Comparison of ENCODE assay signal across 10 mouse cellular contexts in the genomic region with DNA sequence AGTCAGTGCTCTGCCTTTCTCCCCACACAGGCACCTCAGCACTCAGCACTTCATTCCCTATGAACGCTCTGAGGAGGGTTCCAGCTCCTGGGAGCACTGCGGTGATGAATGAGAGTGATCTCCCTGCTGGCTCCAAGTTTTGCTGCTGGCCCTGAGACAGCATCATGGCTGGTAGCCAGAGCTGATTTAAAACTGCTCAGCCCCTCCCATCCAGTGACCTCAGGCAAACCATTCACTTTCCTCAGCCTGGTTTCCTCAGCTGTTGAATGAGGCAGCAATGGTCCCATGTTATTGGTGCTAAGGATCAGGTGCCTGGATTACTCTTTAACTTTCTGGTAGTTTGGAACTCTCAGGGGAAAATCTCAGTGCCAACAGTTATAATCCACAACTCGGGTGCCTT. TPM values are rescaled to one million over a fixed set of nuclear protein-coding genes. Genes with fewer than 3 reads are reported as not detected.
DNase-seq lines count a peak whose midpoint lies in the region; ATAC-seq lines count a peak whose summit lies in the region.
"Had no signal": no experiment of that assay in that cellular context is flagged by ENCODE, and none has a peak within 500 bp of the region (broad histone marks: within the 10 kb centered on the region; RNA-seq: fewer than 3 reads in every experiment).

A gene (minus strand): TSS at position 110 of the 400 bp plus-strand sequence.

- intact Hi-C loops in left cerebral cortex, postnatal 25 days (cut with DNase I) = no loop called here

- no peaks in the 10 kb centered on the region for H3K36me3 ChIP-seq in kidney, embryonic 16.5 days (ENCODE audit: insufficient read depth, low read length)
- no peaks in the 10 kb centered on the region for H3K36me3 ChIP-seq in hindbrain, embryonic 11.5 days (ENCODE audit: control insufficient read depth, insufficient read depth, low read length)

- no peak within 1 kb of the TSS for H3K4me3 ChIP-seq in kidney, embryonic 16.5 days (ENCODE audit: low read length)
- no peak within 1 kb of the TSS for H3K4me3 ChIP-seq in hindbrain, embryonic 11.5 days (ENCODE audit: low read depth, low read length)
- H3K4me3 ChIP-seq: erythroblast, embryonic 14.5 days had no signal

- H3K9me3 ChIP-seq in kidney, embryonic 16.5 days (ENCODE audit: low read length) = no peaks in the 10 kb centered on the region
- no peaks in the 10 kb centered on the region for H3K9me3 ChIP-seq in hindbrain, embryonic 11.5 days (ENCODE audit: control insufficient read depth, low read length)

- peaks cover 24% of the 10 kb centered on the region for H3K27me3 ChIP-seq in kidney, embryonic 16.5 days (ENCODE audit: insufficient read depth, low read length)
- peaks cover 4% of the 10 kb centered on the region; the same call in 1 of the 2 replicates for H3K27me3 ChIP-seq in hindbrain, embryonic 11.5 days (ENCODE audit: control insufficient read depth, insufficient read depth, low read length)

- WGBS in kidney, embryonic 16.5 days = 51% methylated on average over 3 of the region's 3 CpGs
- 53% methylated on average over 3 of the region's 3 CpGs for WGBS in hindbrain, embryonic 11.5 days

- H3K9ac ChIP-seq in kidney, embryonic 16.5 days (replicated peaks; ENCODE audit: low read length) = no peak within 1 kb of the TSS
- peak within 1 kb of the TSS; percentile 15; the same call in 1 of the 2 replicates for H3K9ac ChIP-seq in hindbrain, embryonic 11.5 days (ENCODE audit: low read depth, low read length)

- no peak for ATAC-seq in kidney, embryonic 16.5 days (ENCODE audit: low FRiP score, low TSS enrichment)
- ATAC-seq in hindbrain, embryonic 11.5 days (ENCODE audit: low FRiP score) = no peak
- ATAC-seq: Patski had no signal

- no peak within 1 kb of the TSS for H3K27ac ChIP-seq in kidney, embryonic 16.5 days (ENCODE audit: low read length)
- H3K27ac ChIP-seq in hindbrain, embryonic 11.5 days (ENCODE audit: low read depth, low read length) = peak within 1 kb of the TSS; percentile 8

- peaks cover 23% of the 10 kb centered on the region for H3K4me1 ChIP-seq in kidney, embryonic 16.5 days (ENCODE audit: insufficient read depth, low read length)
- peaks cover 11% of the 10 kb centered on the region for H3K4me1 ChIP-seq in hindbrain, embryonic 11.5 days (replicated peaks; ENCODE audit: control insufficient read depth, insufficient read depth, low read length)

- peak; percentile 74 for DNase-seq in kidney, adult 18-20 months
- DNase-seq in adrenal gland, postnatal 14 days = peak; percentile 79
- DNase-seq in hindbrain, embryonic 11.5 days (ENCODE audit: low spot score) = peak; percentile 33
- DNase-seq in left cerebral cortex, postnatal 25 days (ENCODE audit: low spot score in 2 of 2) = no peak
- DNase-seq in urinary bladder, postnatal 4 days (ENCODE audit: low spot score in 2 of 2) = no peak
- DNase-seq in frontal cortex, postnatal 10 days (ENCODE audit: low spot score in 2 of 2) = no peak
- no peak for DNase-seq in testis, postnatal 14 days (ENCODE audit: low spot score)

- no peak within 1 kb of the TSS for H3K4me2 ChIP-seq in kidney, embryonic 16.5 days (replicated peaks; ENCODE audit: low read depth, low read length)
- no peak within 1 kb of the TSS for H3K4me2 ChIP-seq in hindbrain, embryonic 11.5 days (replicated peaks; ENCODE audit: low read depth, low read length)

RNA-seq across cellular contexts. Expression of the gene that starts here (rescaled TPM):
- polyA plus RNA-seq in kidney, embryonic 16.5 days (2015; fragmentation: Nextera tagmentation; extraction: Ambion mirVana) = 4.3 TPM in 2 replicates
- total RNA-seq in adrenal gland, postnatal 14 days (2021) = 5.6 and 9.6 TPM in 2 replicates
- polyA plus RNA-seq in hindbrain, embryonic 11.5 days (2014; fragmentation: Nextera tagmentation; extraction: Ambion mirVana) = 45.0 and 54.1 TPM in 2 replicates
- 10 to 100 TPM; 31.2 to 38.2 TPM for total RNA-seq in left cerebral cortex, postnatal 25 days (2021)
- polyA plus RNA-seq: erythroblast, embryonic 14.5 days had no signal

Comparison
In these comparisons a context has a peak if more than half of its experiments do, and no peak if none do; other contexts are left out.
1. DNase-seq: peak in kidney, adult 18-20 months (single experiment), adrenal gland, postnatal 14 days (single experiment) and hindbrain, embryonic 11.5 days (single experiment); none in left cerebral cortex, postnatal 25 days (0 of 2), urinary bladder, postnatal 4 days (0 of 2), frontal cortex, postnatal 10 days (0 of 2) and testis, postnatal 14 days (single experiment).